Mouse (Mus musculus): ENCODE measurements around the gene Clcn2. TPM values are rescaled to one million over a fixed set of nuclear protein-coding genes. Genes with fewer than 3 reads are reported as not detected.
A peak's percentile ranks its signal among the peaks of the same experiment; 100 is the strongest.

The Clcn2 gene
- polyA plus RNA-seq, 1 experiment from 2014 or later = 16.0 TPM

DNA sequence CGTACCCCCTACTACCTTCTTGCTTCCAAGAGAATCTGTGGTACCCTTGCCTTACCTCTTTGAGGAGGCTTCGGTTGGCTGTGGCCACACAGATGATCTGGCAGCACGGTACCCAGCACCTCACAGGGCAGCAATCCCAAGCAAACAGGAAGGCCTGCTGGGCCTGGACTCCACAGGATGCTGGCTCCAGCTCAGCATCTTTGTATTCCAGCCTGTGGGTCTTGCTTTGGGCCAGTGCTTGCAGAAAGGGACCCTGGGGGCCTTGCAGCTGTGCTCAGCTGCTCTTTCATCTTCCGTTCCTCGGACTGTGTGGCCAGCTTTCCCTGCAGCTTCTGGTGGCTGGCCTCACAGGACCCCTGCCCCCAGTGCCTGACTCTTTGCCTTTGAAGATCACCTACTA is 17.5 kb downstream of the Clcn2 start:
- H3K36me3 ChIP-seq = peaks cover 26% of the 10 kb centered on the region; the same call in 1 of the 2 replicates
- no peak for ATAC-seq (ENCODE audit: insufficient number of reproducible peaks, low FRiP score, low TSS enrichment, low read depth)
- H3K4me1 ChIP-seq = peaks cover 33% of the 10 kb centered on the region
- no peaks in the 10 kb centered on the region for H3K9me3 ChIP-seq (replicated peaks)
- 47% methylated on average over 5 of the region's 5 CpGs for WGBS
- H3K4me3 ChIP-seq (replicated peaks) = no peak overlapping the region
- H3K4me2 ChIP-seq (replicated peaks) = no peak overlapping the region
- H3K27me3 ChIP-seq = no peaks in the 10 kb centered on the region
- no peak overlapping the region for H3K27ac ChIP-seq (replicated peaks)
- H3K9ac ChIP-seq = no peak overlapping the region

DNA sequence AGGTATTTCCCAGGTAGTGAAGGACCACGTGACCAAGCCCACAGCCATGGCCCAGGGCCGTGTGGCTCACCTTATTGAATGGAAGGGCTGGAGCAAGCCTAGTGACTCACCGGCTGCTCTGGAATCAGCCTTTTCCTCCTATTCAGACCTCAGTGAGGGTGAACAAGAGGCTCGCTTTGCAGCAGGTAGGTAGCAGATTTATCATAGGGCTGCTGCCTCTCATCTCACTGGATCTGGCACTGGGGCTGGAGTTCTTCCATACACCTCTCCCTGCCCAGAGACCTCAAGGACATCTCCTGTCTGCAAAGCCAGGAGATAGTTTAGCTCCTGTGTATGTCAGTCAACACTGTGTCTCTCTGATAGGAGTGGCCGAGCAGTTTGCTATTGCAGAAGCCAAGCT is 18.3 kb downstream of the Clcn2 start:
- Histone ChIP-seq H3K4me1 (peaks cover 40% of the 10 kb centered on the region), H3K4me3 (replicated peaks) (no peak overlapping the region), H3K4me2 (replicated peaks) (no peak overlapping the region), H3K36me3 (peaks cover 26% of the 10 kb centered on the region; the same call in 1 of the 2 replicates), H3K9ac (no peak overlapping the region), H3K27ac (replicated peaks) (no peak overlapping the region), H3K27me3 (no peaks in the 10 kb centered on the region), H3K9me3 (replicated peaks) (no peaks in the 10 kb centered on the region)
- 75% methylated on average over 5 of the region's 5 CpGs for WGBS
- no peak for ATAC-seq (ENCODE audit: insufficient number of reproducible peaks, low FRiP score, low TSS enrichment, low read depth)

GRCm38 (mm10) chr16:20695622-20696323 is 21.8 kb downstream of the Clcn2 start:
- H3K4me2 ChIP-seq (replicated peaks) = peak overlapping the region; percentile 74
- peaks cover 28% of the 10 kb centered on the region for H3K36me3 ChIP-seq
- no peaks in the 10 kb centered on the region for H3K27me3 ChIP-seq
- 3% methylated on average over 46 of the region's 46 CpGs for WGBS
- 0 out of 2 replicates have a peak overlapping the region, but pooled peaks have one; percentile 35 for H3K27ac ChIP-seq (replicated peaks)
- H3K4me3 ChIP-seq (replicated peaks) = peak overlapping the region; percentile 43
- no peaks in the 10 kb centered on the region for H3K9me3 ChIP-seq (replicated peaks)
- ATAC-seq (ENCODE audit: insufficient number of reproducible peaks, low FRiP score, low TSS enrichment, low read depth) = peak; percentile 65
- H3K9ac ChIP-seq = 0 out of 2 replicates have a peak overlapping the region, but pooled peaks have one; percentile 4
- peaks cover 44% of the 10 kb centered on the region for H3K4me1 ChIP-seq

- Histone ChIP-seq H3K9ac (no peak overlapping the region), H3K4me2 (replicated peaks) (peak overlapping the region; percentile 74), H3K9me3 (replicated peaks) (no peaks in the 10 kb centered on the region), H3K4me3 (replicated peaks) (peak overlapping the region; percentile 43), H3K27me3 (no peaks in the 10 kb centered on the region), H3K27ac (replicated peaks) (peak overlapping the region; percentile 72), H3K4me1 (peaks cover 44% of the 10 kb centered on the region), H3K36me3 (peaks cover 33% of the 10 kb centered on the region)
- WGBS = 63% methylated on average over 8 of the region's 8 CpGs
- ATAC-seq (ENCODE audit: insufficient number of reproducible peaks, low FRiP score, low TSS enrichment, low read depth) = no peak
These were observed 22.8 kb downstream of the Clcn2 start for GRCm38 (mm10) chr16:20694781-20695180.

GRCm38 (mm10) chr16:20693111-20693701 is 24.3 kb downstream of the Clcn2 start, which contains the start of gene Fam131a:
Gene Fam131a (plus strand): TSS chr16:20693241.
- Histone ChIP-seq H3K4me2 (replicated peaks) (peak within 1 kb of the TSS; percentile 86), H3K9ac (peak within 1 kb of the TSS; percentile 63), H3K36me3 (peaks cover 41% of the 10 kb centered on the region), H3K27ac (replicated peaks) (peak within 1 kb of the TSS; percentile 94), H3K9me3 (replicated peaks) (no peaks in the 10 kb centered on the region), H3K27me3 (no peaks in the 10 kb centered on the region), H3K4me1 (peaks cover 44% of the 10 kb centered on the region), H3K4me3 (replicated peaks) (peak within 1 kb of the TSS; percentile 72)
- peak; percentile 92 for ATAC-seq (ENCODE audit: insufficient number of reproducible peaks, low FRiP score, low TSS enrichment, low read depth)
- under 1% methylated on average over 36 of the region's 37 CpGs for WGBS

- Histone ChIP-seq H3K9me3 (replicated peaks) (no peaks in the 10 kb centered on the region), H3K9ac (no peak overlapping the region), H3K4me3 (replicated peaks) (peak overlapping the region; percentile 72; the same call in 1 of the 2 replicates), H3K4me1 (peaks cover 44% of the 10 kb centered on the region), H3K36me3 (peaks cover 49% of the 10 kb centered on the region), H3K27me3 (no peaks in the 10 kb centered on the region), H3K4me2 (replicated peaks) (peak overlapping the region; percentile 86; the same call in 1 of the 2 replicates), H3K27ac (replicated peaks) (peak overlapping the region; percentile 94; the same call in 1 of the 2 replicates)
- 37% methylated on average over 16 of the region's 16 CpGs for WGBS
- no peak for ATAC-seq (ENCODE audit: insufficient number of reproducible peaks, low FRiP score, low TSS enrichment, low read depth)
These were observed 25.1 kb downstream of the Clcn2 start for GRCm38 (mm10) chr16:20692241-20692965.

GRCm38 (mm10) chr16:20691617-20692016 is 25.9 kb downstream of the Clcn2 start:
- Histone ChIP-seq H3K4me3 (replicated peaks) (no peak overlapping the region), H3K27ac (replicated peaks) (no peak overlapping the region), H3K9ac (no peak overlapping the region), H3K4me2 (replicated peaks) (no peak overlapping the region), H3K9me3 (replicated peaks) (no peaks in the 10 kb centered on the region), H3K36me3 (peaks cover 57% of the 10 kb centered on the region), H3K27me3 (no peaks in the 10 kb centered on the region), H3K4me1 (peaks cover 43% of the 10 kb centered on the region)
- ATAC-seq (ENCODE audit: insufficient number of reproducible peaks, low FRiP score, low TSS enrichment, low read depth) = no peak
- WGBS = 63% methylated on average over 1 of the region's 1 CpGs

GRCm38 (mm10) chr16:20690774-20691173 is 26.8 kb downstream of the Clcn2 start:
- Histone ChIP-seq H3K9ac (no peak overlapping the region), H3K27me3 (no peaks in the 10 kb centered on the region), H3K9me3 (replicated peaks) (no peaks in the 10 kb centered on the region), H3K27ac (replicated peaks) (no peak overlapping the region), H3K4me1 (peaks cover 34% of the 10 kb centered on the region), H3K36me3 (peaks cover 65% of the 10 kb centered on the region), H3K4me2 (replicated peaks) (no peak overlapping the region), H3K4me3 (replicated peaks) (no peak overlapping the region)
- no peak for ATAC-seq (ENCODE audit: insufficient number of reproducible peaks, low FRiP score, low TSS enrichment, low read depth)
- 87% methylated on average over 3 of the region's 3 CpGs for WGBS

- WGBS = 70% methylated on average over 10 of the region's 10 CpGs
- peaks cover 25% of the 10 kb centered on the region for H3K4me1 ChIP-seq
- peak; percentile 24; the same call in 1 of the 2 replicates for ATAC-seq (ENCODE audit: insufficient number of reproducible peaks, low FRiP score, low TSS enrichment, low read depth)
- no peak overlapping the region for H3K4me2 ChIP-seq (replicated peaks)
- no peak overlapping the region for H3K4me3 ChIP-seq (replicated peaks)
- peaks cover 81% of the 10 kb centered on the region for H3K36me3 ChIP-seq
- H3K27me3 ChIP-seq = no peaks in the 10 kb centered on the region
- H3K9ac ChIP-seq = no peak overlapping the region
- H3K9me3 ChIP-seq (replicated peaks) = no peaks in the 10 kb centered on the region
- H3K27ac ChIP-seq (replicated peaks) = 0 out of 2 replicates have a peak overlapping the region, but pooled peaks have one; percentile 2
These were observed 39.4 kb downstream of the Clcn2 start for GRCm38 (mm10) chr16:20677974-20678675.

GRCm38 (mm10) chr16:20677380-20677779 is 40.2 kb downstream of the Clcn2 start:
- Histone ChIP-seq H3K4me2 (replicated peaks) (no peak overlapping the region), H3K9me3 (replicated peaks) (no peaks in the 10 kb centered on the region), H3K27ac (replicated peaks) (0 out of 2 replicates have a peak overlapping the region, but pooled peaks have one; percentile 2), H3K4me1 (peaks cover 25% of the 10 kb centered on the region), H3K4me3 (replicated peaks) (no peak overlapping the region), H3K9ac (no peak overlapping the region), H3K27me3 (no peaks in the 10 kb centered on the region), H3K36me3 (peaks cover 74% of the 10 kb centered on the region)
- ATAC-seq (ENCODE audit: insufficient number of reproducible peaks, low FRiP score, low TSS enrichment, low read depth) = no peak
- 67% methylated on average over 5 of the region's 5 CpGs for WGBS

Measured in embryonic facial prominence, embryonic 15.5 days (tissue).